Mouse (Mus musculus) left cerebral cortex, postnatal 10 days (tissue): ENCODE measurements around the gene Irf2. TPM values are rescaled to one million over a fixed set of nuclear protein-coding genes. Genes with fewer than 3 reads are reported as not detected.
A peak's percentile ranks its signal among the peaks of the same experiment; 100 is the strongest.

ENCODE experiments used
- DNase-seq, 2 experiments: peaks; one replicate each; pipeline ENCODE4 v3.0.0; 2021 to 2022; ENCODE audit warnings: low spot score in 2 of 2, mixed read lengths in 1 of 2; ENCODE audit errors: extremely low spot score in 1 of 2
- intact Hi-C: fragments of 180-260 bp; cut with DNase I; formaldehyde crosslinking; loops from one replicate; pipeline ENCODE4 v1.15.1; 2025
- total RNA-seq, 2 experiments: library from RNA; stranded (reverse); gene quantifications; 2 replicates each; pipeline ENCODE4 v1.2.3; 2021

The Irf2 gene
- total RNA-seq, 2 experiments from 2014 or later = 30.3 to 36.5 TPM

GRCm38 (mm10) chr8:46830112-46830855, 90.8 kb downstream of the Irf2 start:
- intact Hi-C loops = no loop called here
- DNase-seq = no peak

GRCm38 (mm10) chr8:46831916-46832315, 92.4 kb downstream of the Irf2 start:
- no peak for DNase-seq
- intact Hi-C loops = no loop called here

- intact Hi-C loops = no loop called here
- no peak for DNase-seq
Measured at GRCm38 (mm10) chr8:46832399-46832798, 92.9 kb downstream of the Irf2 start.

- no peak for DNase-seq
Measured at GRCm38 (mm10) chr8:46833763-46834162, 94.2 kb downstream of the Irf2 start.

GRCm38 (mm10) chr8:46834440-46834839, 94.9 kb downstream of the Irf2 start:
- intact Hi-C loops = no loop called here
- no peak for DNase-seq

More at GRCm38 (mm10) chr8:46833763-46834162, 94.2 kb downstream of the Irf2 start:
- intact Hi-C loops = no loop called here

GRCm38 (mm10) chr8:46836011-46836652, 96.6 kb downstream of the Irf2 start:
- intact Hi-C loops = no loop called here
- DNase-seq = no peak

- no peak for DNase-seq
- intact Hi-C loops = no loop called here
Measured at GRCm38 (mm10) chr8:46836949-46837348, 97.4 kb downstream of the Irf2 start.

GRCm38 (mm10) chr8:46838052-46838451, 98.5 kb downstream of the Irf2 start:
- intact Hi-C loops = no loop called here
- no peak for DNase-seq

GRCm38 (mm10) chr8:46840390-46840789, 100.9 kb downstream of the Irf2 start:
- intact Hi-C loops = no loop called here
- DNase-seq = no peak

GRCm38 (mm10) chr8:46840791-46841190, 101.3 kb downstream of the Irf2 start:
- DNase-seq = no peak
- intact Hi-C loops = no loop called here

GRCm38 (mm10) chr8:46842676-46843181, 103.2 kb downstream of the Irf2 start:
- peak; percentile 32 to 63 for DNase-seq

GRCm38 (mm10) chr8:46843855-46844254, 104.3 kb downstream of the Irf2 start:
- intact Hi-C loops = no loop called here
- DNase-seq = no peak

More at GRCm38 (mm10) chr8:46842676-46843181, 103.2 kb downstream of the Irf2 start:
- intact Hi-C loops = no loop called here

GRCm38 (mm10) chr8:46844371-46844973, 104.9 kb downstream of the Irf2 start:
- DNase-seq = no peak
- intact Hi-C loops = no loop called here

- intact Hi-C loops = no loop called here
- DNase-seq = peak in 1 of 2 experiments; percentile 88
Measured at GRCm38 (mm10) chr8:46844974-46845774, 105.6 kb downstream of the Irf2 start.

- intact Hi-C loops = no loop called here
- DNase-seq = no peak
Measured at GRCm38 (mm10) chr8:46845891-46846290, 106.4 kb downstream of the Irf2 start.

GRCm38 (mm10) chr8:46846893-46847292, 107.4 kb downstream of the Irf2 start:
- no peak for DNase-seq
- intact Hi-C loops = no loop called here

GRCm38 (mm10) chr8:46848011-46848641, 108.6 kb downstream of the Irf2 start:
- no peak for DNase-seq
- intact Hi-C loops = no loop called here

GRCm38 (mm10) chr8:46848931-46849330, 109.4 kb downstream of the Irf2 start:
- no peak for DNase-seq
- intact Hi-C loops = no loop called here

GRCm38 (mm10) chr8:46849458-46849857, 109.9 kb downstream of the Irf2 start:
- intact Hi-C loops = no loop called here
- DNase-seq = no peak
